Mouse (Mus musculus) T-cell, adult 2 months (primary cell): Measurements from ENCODE around the gene Dstyk.

ENCODE experiments used
- DNase-seq: peaks from one replicate; pipeline ENCODE4 v3.0.0; 2022; ENCODE audit warnings: low spot score

Gene Dstyk

GRCm38 (mm10) chr1:132388813-132389803 is 28.2 kb upstream of the Dstyk start:
- DNase-seq = no peak

GRCm38 (mm10) chr1:132389886-132390585 is 27.3 kb upstream of the Dstyk start:
- DNase-seq = peak; percentile 15

GRCm38 (mm10) chr1:132390691-132391579 is 26.4 kb upstream of the Dstyk start, which contains the start of gene Tmcc2:
Tmcc2 (minus strand) TSS chr1:132391281.
- no peak for DNase-seq

DNA sequence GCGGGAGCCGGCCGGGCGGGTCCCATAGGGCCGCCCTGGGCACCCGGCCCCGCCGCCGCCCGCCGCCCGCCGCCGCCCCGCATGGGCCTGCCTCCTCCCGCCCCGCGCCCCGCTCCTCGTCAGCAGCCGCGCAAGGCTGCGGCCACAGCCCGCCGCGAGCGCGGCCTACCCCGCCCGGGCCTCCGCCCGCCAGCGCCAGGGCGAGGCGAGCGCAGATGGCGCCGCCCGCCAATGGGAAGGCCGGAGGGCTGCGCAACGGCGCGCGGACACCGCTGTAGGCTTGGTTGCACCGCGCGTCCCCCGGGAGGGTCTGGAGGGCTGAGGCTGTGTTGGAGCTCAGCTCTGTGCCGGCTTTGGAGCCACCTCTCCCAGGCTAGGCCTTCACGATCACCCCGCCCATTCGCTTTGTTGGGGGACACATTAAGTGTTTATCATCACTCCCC is 25.8 kb upstream of the Dstyk start:
- no peak for DNase-seq

- no peak for DNase-seq
Measured at GRCm38 (mm10) chr1:132392872-132393271, 24.5 kb upstream of the Dstyk start.

DNA sequence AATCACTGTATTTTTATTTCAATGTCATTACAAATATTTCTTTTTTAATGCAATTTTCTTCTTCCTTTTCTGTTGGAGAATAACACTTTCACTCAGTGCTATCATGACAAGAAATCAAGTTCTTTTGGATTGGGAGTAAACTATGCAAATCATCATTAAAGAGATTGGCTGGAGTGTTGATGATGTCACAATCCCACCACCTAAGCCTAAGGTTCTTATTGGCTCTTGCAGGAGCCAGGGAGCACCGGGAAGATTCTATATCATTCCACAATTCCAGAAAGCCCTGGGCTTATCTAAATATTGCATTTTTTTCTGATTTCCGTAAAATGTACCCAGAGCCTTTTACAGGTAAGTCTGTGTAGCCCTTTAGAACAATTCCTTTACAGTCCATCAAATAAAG is 20.6 kb upstream of the Dstyk start:
- no peak for DNase-seq

DNA sequence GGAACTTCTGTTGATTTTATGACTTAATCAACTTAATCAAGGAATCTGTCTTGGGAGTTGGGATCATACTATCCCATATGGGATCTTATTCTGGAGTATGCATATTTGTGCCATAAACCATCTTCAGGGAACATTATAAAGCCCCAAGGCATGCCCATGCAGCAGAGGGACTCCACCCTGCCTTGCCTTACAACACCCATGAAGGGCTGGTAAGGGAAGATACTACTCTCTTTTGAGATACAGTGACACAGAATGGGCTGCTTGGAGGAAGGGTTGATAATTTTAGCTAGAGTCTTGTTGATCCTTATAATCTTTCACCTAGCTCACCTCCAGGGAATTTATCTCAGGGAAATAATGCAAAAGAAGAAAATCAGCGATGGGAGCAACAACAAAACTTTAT is 16.8 kb upstream of the Dstyk start:
- DNase-seq = no peak

- DNase-seq = no peak
Measured at GRCm38 (mm10) chr1:132401843-132402242, 15.5 kb upstream of the Dstyk start.

DNA sequence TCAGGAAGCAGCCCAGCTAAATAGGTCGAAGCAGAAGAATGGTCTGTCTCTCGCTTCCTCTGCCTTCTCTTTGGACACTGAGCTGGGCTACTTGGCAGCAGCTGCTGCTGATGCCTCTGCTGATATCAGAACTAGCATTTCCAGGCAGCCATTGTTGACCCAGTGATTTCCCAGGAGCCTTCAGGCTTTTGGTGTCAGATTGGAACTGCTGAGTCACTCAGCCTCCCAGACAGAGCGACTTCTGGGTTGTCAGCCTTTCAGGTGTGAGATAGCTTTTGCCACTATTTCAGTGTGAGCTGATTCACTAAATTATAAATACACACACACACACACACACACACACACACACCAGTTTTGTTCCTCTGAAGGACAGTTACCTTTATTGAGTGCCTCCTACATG is 6.7 kb upstream of the Dstyk start:
- DNase-seq = no peak

DNA sequence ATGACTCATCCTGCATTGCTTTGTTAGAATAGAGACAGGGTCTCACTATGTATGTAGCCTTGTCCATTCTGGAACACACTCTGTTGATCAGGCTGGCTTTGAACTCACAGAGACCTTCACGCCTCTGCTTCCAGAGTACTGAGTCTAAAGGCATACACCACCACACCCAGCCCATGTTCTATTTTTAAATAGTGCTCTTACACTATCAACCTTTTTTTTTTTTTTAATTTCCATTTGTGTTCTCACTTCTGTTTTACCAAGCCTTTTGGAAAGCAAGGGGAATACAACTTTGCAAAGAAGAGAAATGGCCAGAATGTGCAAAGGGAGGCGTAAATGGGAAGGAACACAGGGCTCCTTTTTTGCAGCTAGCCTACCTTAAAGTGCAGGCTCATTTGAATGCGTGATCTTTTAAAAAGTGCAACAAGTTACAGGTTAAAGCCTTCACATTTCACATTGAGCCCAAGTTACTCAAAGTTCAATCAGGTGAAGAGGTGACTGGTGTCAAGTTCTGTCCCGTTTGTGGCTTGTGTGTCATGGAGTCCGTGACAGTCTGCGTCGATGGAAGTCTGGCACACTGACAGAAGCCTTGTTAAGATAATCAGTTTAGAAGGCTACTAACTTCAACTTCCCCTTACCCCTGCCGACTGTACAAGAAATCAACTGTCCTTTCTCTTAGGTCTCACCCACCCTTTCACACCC is 962 bp upstream of the Dstyk start:
- DNase-seq = no peak

- no peak for DNase-seq
Measured at GRCm38 (mm10) chr1:132416943-132417290, 438 bp upstream of the Dstyk start.

- no peak for DNase-seq
Measured at GRCm38 (mm10) chr1:132420206-132420605, 2.9 kb downstream of the Dstyk start.

- DNase-seq = no peak
Measured at GRCm38 (mm10) chr1:132420662-132421061, 3.3 kb downstream of the Dstyk start.

- no peak for DNase-seq
Measured at GRCm38 (mm10) chr1:132422912-132423696, 5.7 kb downstream of the Dstyk start.

GRCm38 (mm10) chr1:132425600-132425999 is 8.2 kb downstream of the Dstyk start:
- DNase-seq = no peak

- no peak for DNase-seq
Measured at GRCm38 (mm10) chr1:132430818-132431217, 13.5 kb downstream of the Dstyk start.

GRCm38 (mm10) chr1:132431716-132432115 is 14.4 kb downstream of the Dstyk start:
- no peak for DNase-seq

- no peak for DNase-seq
Measured at GRCm38 (mm10) chr1:132433349-132433748, 16.0 kb downstream of the Dstyk start.

GRCm38 (mm10) chr1:132434032-132434431 is 16.7 kb downstream of the Dstyk start:
- DNase-seq = no peak

GRCm38 (mm10) chr1:132436320-132436958 is 19.1 kb downstream of the Dstyk start:
- no peak for DNase-seq
